Mouse (Mus musculus) kidney, embryonic 16.5 days (tissue): ENCODE measurements around the gene Gucy2e. TPM values are rescaled to one million over a fixed set of nuclear protein-coding genes. Genes with fewer than 3 reads are reported as not detected.
A peak's percentile ranks its signal among the peaks of the same experiment; 100 is the strongest.

Experiments used
- ATAC-seq: fragments of 200-750 bp; cut with Nextera tagmentation; 2 replicates; pipeline ENCODE4 v1.8.0; 2017; ENCODE audit warnings: moderate TSS enrichment; ENCODE audit not compliant: low FRiP score, low TSS enrichment
- H3K27ac ChIP-seq: fragments of 300-500 bp; sonication (generic); 2 replicates; pipeline ENCODE4 v1.5.1; 2014; ENCODE audit warnings: low read length
- H3K27me3 ChIP-seq: fragments of 300-500 bp; sonication (generic); 2 replicates; pipeline ENCODE4 v1.6.1; 2014; ENCODE audit warnings: low read length, control low read depth, mixed read lengths; ENCODE audit not compliant: insufficient read depth
- H3K36me3 ChIP-seq: fragments of 300-500 bp; sonication (generic); 2 replicates; pipeline ENCODE4 v1.6.1; 2014; ENCODE audit warnings: low read length, control low read depth, mixed read lengths; ENCODE audit not compliant: insufficient read depth
- H3K4me1 ChIP-seq: fragments of 300-500 bp; sonication (generic); 2 replicates; pipeline ENCODE4 v1.6.1; 2014; ENCODE audit warnings: low read length, control low read depth, mixed read lengths; ENCODE audit not compliant: insufficient read depth
- H3K4me2 ChIP-seq: fragments of 300-500 bp; sonication (generic); replicated peaks from 2 replicates; pipeline ENCODE4 v1.6.1; 2014; ENCODE audit warnings: low read depth, low read length
- H3K4me3 ChIP-seq: fragments of 300-500 bp; sonication (generic); 2 replicates; pipeline ENCODE4 v1.5.1; 2014; ENCODE audit warnings: mild to moderate bottlenecking, low read length
- H3K9ac ChIP-seq: fragments of 300-500 bp; sonication (generic); replicated peaks from 2 replicates; pipeline ENCODE4 v1.6.1; 2014; ENCODE audit warnings: low read length
- H3K9me3 ChIP-seq: fragments of 300-500 bp; sonication (generic); 2 replicates; pipeline ENCODE4 v1.6.1; 2016; ENCODE audit warnings: low read length, control low read depth
- whole genome bisulfite sequencing: fragments of 180-500 bp; shearing (Covaris S2); extraction: QIAGEN DNeasy Blood & Tissue Kit; methylation state at CpG from one replicate; pipeline ENCODE4 v1.1.7; 2014; 5-methylcytosine and 5-hydroxymethylcytosine counted together
- polyA plus RNA-seq: library from polyadenylated mRNA; unstranded; fragments of >200 nt; fragmentation: Nextera tagmentation; extraction: Ambion mirVana; gene quantifications from 2 replicates; pipeline ENCODE4 v1.2.1, GENCODE M21; 2015

Gucy2e gene
- polyA plus RNA-seq, 1 experiment from 2014 or later, result 0.27 TPM

DNA sequence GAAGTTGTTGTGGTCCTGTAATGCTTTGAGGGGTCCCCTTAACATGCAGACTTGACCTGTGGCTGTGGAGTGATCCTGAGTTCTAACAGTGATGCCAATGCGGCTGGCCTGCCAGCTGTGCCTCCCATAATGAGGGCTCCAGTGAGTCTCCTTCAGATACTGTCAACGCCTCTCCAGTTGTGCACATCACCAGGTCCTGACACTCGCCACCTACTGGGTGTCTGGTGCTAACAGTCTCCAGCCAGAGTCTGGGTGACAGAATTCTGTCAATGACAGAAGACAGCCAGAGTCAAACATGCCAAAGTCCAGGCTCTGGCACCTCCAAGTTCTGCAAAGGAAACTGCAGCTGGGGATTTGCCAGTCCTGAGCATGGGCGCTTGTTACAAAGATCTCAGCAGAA is 15.8 kb downstream of the Gucy2e start:
- Histone ChIP-seq H3K4me3 (no peak overlapping the region), H3K36me3 (no peaks in the 10 kb centered on the region), H3K27me3 (no peaks in the 10 kb centered on the region), H3K4me1 (no peaks in the 10 kb centered on the region), H3K27ac (no peak overlapping the region), H3K4me2 (no peak overlapping the region), H3K9me3 (no peaks in the 10 kb centered on the region), H3K9ac (no peak overlapping the region)
- no peak for ATAC-seq
- 75% methylated on average over 4 of the region's 4 CpGs for WGBS

DNA sequence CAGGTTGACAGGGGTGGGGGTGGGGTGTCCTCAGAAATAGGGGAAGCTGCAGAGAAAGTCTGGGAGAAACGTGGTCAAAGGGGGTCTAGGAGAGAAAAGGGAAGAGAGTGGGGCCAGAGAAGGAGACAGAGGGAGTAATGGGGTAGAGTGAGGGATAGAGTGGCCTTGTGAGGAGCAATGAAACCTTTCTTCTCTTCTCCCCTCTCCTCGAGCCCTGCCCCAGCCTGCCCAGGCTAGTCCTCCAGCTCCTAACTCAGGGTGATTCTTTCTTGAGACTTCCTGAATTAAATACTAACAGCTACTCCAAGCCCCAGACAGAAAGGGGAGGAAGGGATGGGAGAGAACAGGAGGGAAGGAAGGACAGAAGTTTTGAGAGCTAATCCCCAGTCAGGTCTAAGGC is 18.2 kb downstream of the Gucy2e start:
- 53% methylated on average over 2 of the region's 2 CpGs for WGBS

DNA sequence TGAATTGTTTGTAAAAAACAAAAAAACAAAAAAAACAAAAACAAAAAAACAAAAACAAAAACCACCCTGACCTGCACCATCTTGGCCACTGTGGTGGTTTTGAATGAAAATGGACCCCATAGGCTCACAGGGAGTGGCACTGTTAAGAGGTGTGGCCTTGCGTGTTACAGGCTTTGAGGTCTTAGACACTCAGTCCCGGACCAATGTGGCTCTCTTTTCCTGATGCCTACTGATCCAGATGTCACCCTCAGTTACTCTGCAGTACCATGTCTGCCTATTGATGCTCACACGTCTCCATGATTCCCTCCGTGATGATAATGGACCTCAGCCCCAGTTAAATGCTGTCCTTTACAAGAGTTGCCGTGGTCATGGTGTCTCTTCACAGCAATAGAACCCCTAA is 19.4 kb downstream of the Gucy2e start:
- Histone ChIP-seq H3K4me3 (no peak overlapping the region), H3K27me3 (no peaks in the 10 kb centered on the region), H3K36me3 (no peaks in the 10 kb centered on the region), H3K4me1 (no peaks in the 10 kb centered on the region), H3K9ac (no peak overlapping the region), H3K27ac (no peak overlapping the region), H3K9me3 (no peaks in the 10 kb centered on the region), H3K4me2 (no peak overlapping the region)
- WGBS, result 83% methylated on average over 5 of the region's 5 CpGs
- ATAC-seq, result no peak

More for the DNA sequence above, 18.2 kb downstream of the Gucy2e start:
- H3K9me3 ChIP-seq, result no peaks in the 10 kb centered on the region
- no peak overlapping the region for H3K4me3 ChIP-seq
- no peak for ATAC-seq
- no peak overlapping the region for H3K9ac ChIP-seq
- H3K36me3 ChIP-seq, result no peaks in the 10 kb centered on the region
- no peaks in the 10 kb centered on the region for H3K4me1 ChIP-seq
- H3K27ac ChIP-seq, result no peak overlapping the region
- no peak overlapping the region for H3K4me2 ChIP-seq
- no peaks in the 10 kb centered on the region for H3K27me3 ChIP-seq

DNA sequence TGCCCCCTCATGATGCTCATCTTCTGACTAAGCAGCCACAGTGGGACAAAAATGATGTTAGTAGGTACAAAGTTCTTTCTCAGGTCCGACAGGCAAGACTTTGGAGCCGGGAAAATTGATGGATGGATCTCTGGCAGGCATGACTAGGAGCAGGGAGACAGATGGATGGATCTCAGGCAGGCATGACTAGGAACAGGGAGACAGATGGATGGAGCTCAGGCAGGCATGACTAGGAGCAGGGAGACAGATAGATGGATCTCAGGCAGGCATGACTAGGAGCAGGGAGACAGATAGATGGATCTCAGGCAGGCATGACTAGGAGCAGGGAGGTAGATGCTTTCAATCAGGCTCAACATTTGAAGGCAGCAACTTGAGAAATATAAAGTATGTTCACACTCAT is 25.4 kb downstream of the Gucy2e start:
- Histone ChIP-seq H3K27ac (no peak overlapping the region), H3K4me1 (no peaks in the 10 kb centered on the region), H3K27me3 (no peaks in the 10 kb centered on the region), H3K4me3 (peak overlapping the region; percentile 18), H3K9ac (0 out of 2 replicates have a peak overlapping the region, but pooled peaks have one; percentile 45), H3K36me3 (no peaks in the 10 kb centered on the region), H3K4me2 (peak overlapping the region; percentile 23; the same call in 1 of the 2 replicates), H3K9me3 (no peaks in the 10 kb centered on the region)
- 10% methylated on average over 2 of the region's 2 CpGs for WGBS
- ATAC-seq, result no peak

DNA sequence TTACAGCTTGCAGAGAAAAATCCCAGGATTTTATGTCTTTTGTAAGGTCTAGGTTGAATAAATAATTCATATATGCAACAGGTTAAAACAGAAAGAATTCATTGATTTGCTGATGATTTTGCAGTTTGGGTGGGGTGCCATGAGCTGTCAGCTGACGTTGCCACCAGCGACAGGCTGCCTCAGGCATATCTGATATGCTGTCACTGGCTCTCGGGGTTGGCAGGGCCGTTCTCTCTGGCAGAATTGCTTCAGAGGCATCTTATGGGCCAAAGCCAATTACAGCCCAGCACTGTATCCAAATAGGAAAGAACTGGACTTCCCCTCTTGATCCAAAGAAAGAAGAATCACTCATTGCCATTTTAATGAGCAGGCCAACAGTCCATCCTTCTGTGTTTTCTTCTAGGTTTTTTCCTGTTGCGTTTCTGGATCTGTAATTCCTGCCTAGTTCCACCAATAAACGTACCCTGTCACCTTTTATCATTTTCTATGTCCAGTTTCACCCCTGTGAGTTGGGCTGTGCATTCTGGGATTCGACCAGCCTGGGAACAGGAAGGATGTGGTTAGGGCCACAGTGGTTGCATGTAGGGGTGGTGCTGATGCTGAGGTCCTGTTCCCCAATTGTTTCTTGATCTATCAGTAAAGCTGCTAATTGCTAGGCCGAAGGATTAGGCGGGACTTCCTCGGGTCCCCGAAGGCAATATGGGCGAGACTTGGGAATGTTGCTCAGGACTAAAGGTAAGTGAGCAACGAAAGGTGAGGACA is 34.2 kb downstream of the Gucy2e start:
- no peak overlapping the region for H3K9ac ChIP-seq
- no peak for ATAC-seq
- H3K27ac ChIP-seq, result no peak overlapping the region
- 80% methylated on average over 13 of the region's 13 CpGs for WGBS
- no peak overlapping the region for H3K4me2 ChIP-seq
- H3K9me3 ChIP-seq, result no peaks in the 10 kb centered on the region
- H3K27me3 ChIP-seq, result peaks cover 12% of the 10 kb centered on the region
- H3K4me3 ChIP-seq, result no peak overlapping the region
- no peaks in the 10 kb centered on the region for H3K36me3 ChIP-seq
- H3K4me1 ChIP-seq, result no peaks in the 10 kb centered on the region

DNA sequence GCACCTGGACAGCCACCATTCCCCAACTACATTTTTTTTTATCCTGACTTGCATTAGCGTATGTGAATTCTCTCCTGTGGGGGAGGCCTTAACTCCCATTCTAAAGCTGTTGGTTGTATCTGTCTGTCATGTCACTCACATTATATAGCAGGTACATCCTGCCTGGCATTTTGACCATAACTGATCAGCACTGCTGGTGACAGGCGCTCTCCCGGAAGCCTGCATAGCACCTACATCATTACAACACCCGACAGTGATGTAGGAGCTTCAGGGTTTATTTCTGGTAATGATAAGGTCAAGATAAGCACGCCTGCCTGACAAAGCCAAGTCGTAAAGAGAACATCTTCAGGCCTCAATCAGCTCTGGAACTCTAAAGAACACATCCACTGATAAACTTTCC is 36.6 kb downstream of the Gucy2e start:
- Histone ChIP-seq H3K4me1 (peaks cover 4% of the 10 kb centered on the region), H3K36me3 (no peaks in the 10 kb centered on the region), H3K9ac (no peak overlapping the region), H3K9me3 (no peaks in the 10 kb centered on the region), H3K4me2 (no peak overlapping the region), H3K4me3 (no peak overlapping the region), H3K27ac (no peak overlapping the region), H3K27me3 (peaks cover 30% of the 10 kb centered on the region)
- ATAC-seq, result no peak
- 69% methylated on average over 6 of the region's 6 CpGs for WGBS

DNA sequence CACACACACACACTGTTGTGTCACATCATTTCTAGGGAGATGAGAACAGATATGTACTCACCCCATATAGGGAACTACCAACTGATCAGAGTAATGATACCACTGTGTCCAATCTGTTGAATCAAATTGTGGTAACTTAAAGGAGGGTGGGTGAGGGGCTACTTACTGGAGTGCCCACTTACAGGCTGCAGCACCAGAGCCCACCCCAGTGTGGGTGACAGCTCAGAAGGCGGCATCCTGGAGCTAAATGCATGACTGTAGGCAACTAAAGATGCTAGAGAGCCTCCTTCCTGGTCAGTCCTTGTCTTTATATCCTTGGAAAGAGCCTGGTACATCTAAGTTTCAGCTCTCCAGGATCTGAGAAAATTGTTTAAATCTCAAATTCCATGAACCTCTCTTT is 37.6 kb downstream of the Gucy2e start:
- H3K27ac ChIP-seq, result no peak overlapping the region
- no peak overlapping the region for H3K4me2 ChIP-seq
- H3K4me3 ChIP-seq, result no peak overlapping the region
- H3K4me1 ChIP-seq, result peaks cover 4% of the 10 kb centered on the region
- WGBS, result 85% methylated on average over 1 of the region's 1 CpGs
- ATAC-seq, result no peak
- no peaks in the 10 kb centered on the region for H3K36me3 ChIP-seq
- H3K9ac ChIP-seq, result no peak overlapping the region
- H3K27me3 ChIP-seq, result peaks cover 30% of the 10 kb centered on the region
- H3K9me3 ChIP-seq, result no peaks in the 10 kb centered on the region

DNA sequence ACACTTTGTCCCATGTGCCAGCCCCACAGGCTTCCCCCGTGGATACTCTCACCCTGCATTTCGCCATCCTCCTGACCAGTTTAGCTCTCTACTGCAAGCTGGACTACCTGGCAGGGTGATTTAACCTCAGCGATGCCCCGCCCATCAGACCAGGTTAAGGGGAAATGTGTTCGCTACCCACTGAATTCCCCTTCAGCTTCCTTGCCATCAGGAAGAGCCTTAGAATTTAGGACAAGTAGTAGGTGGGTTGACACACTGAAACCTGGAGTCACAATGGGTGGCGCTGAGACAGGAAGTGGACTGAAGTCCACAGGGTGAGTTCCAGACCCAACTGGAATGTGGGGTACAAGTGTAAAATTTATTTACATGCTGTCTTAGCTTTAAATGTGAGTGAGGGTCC is 39.1 kb downstream of the Gucy2e start, which contains the start of gene Alox8:
Gene Alox8, minus strand, starts transcription at position 101 of the 400 bp plus-strand sequence.
- Histone ChIP-seq H3K4me2 (peak within 1 kb of the TSS; percentile 44), H3K9me3 (no peaks in the 10 kb centered on the region), H3K36me3 (no peaks in the 10 kb centered on the region), H3K27me3 (peaks cover 30% of the 10 kb centered on the region), H3K4me1 (peaks cover 4% of the 10 kb centered on the region), H3K4me3 (peak within 1 kb of the TSS; percentile 23), H3K9ac (peak within 1 kb of the TSS; percentile 3; the same call in 1 of the 2 replicates), H3K27ac (no peak within 1 kb of the TSS)
- ATAC-seq, result no peak
- 30% methylated on average over 6 of the region's 6 CpGs for WGBS

DNA sequence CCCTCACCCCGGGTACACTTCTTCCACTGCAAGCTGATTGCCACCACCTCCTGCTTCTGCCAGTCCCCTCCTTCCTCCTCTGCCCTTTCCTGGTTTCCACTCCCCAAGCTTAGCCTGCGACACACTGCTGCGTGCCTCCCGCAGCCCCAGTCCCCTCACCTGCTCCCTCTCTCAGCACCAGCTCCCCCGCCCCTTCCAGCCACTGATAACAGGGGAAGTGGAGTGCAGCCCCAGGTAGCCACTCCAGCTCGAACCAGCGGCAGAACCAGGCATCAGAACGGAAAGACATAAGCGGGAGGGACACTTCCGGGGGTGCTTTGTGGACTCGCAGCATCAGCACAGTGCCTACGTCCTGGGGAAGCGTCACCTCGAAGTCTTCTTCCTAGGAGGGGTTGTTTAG is 39.6 kb downstream of the Gucy2e start:
- Histone ChIP-seq H3K27me3 (peaks cover 30% of the 10 kb centered on the region), H3K4me1 (peaks cover 4% of the 10 kb centered on the region), H3K36me3 (no peaks in the 10 kb centered on the region), H3K9ac (peak overlapping the region; percentile 3; the same call in 1 of the 2 replicates), H3K4me3 (peak overlapping the region; percentile 23), H3K4me2 (peak overlapping the region; percentile 44), H3K9me3 (no peaks in the 10 kb centered on the region), H3K27ac (no peak overlapping the region)
- WGBS, result 2% methylated on average over 14 of the region's 14 CpGs
- no peak for ATAC-seq

DNA sequence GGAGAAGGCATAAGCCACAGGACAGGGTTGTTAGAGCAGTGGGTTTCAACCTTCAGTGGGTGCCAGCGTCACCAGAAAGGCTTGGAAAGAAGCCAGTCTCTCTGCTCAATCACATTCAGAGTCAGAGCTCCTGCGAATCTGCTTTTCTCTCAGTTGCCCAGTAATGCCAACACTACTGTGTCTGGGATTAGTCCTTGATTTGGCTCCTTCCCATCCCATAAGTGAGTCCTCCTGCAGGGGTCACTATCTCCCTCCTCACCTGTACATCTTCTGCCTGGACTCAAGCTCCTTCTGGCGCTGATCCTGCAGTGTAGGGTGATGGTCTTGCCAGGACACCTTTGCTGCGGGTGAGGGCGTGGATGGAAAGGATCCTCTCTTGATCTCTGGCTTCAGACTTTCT is 40.1 kb downstream of the Gucy2e start:
- Histone ChIP-seq H3K4me3 (peak overlapping the region; percentile 23), H3K27ac (no peak overlapping the region), H3K9me3 (no peaks in the 10 kb centered on the region), H3K9ac (no peak overlapping the region), H3K4me1 (peaks cover 4% of the 10 kb centered on the region), H3K27me3 (peaks cover 30% of the 10 kb centered on the region), H3K36me3 (no peaks in the 10 kb centered on the region), H3K4me2 (peak overlapping the region; percentile 44)
- WGBS, result 11% methylated on average over 5 of the region's 5 CpGs
- ATAC-seq, result no peak
